Mouse (Mus musculus) MEL (cell line): ENCODE measurements around the gene Exoc4. TPM values are rescaled to one million over a fixed set of nuclear protein-coding genes. Genes with fewer than 3 reads are reported as not detected.

Experiments
- DNase-seq: peaks from one replicate; pipeline ENCODE4 v3.0.0; 2011; ENCODE audit warnings: low read depth, low spot score
- H3K27ac ChIP-seq: 2 replicates; pipeline ENCODE4 v1.5.1; 2012; ENCODE audit warnings: low read depth, mild to moderate bottlenecking, control low read depth, low read length, moderate library complexity; ENCODE audit not compliant: control insufficient read depth
- H3K27me3 ChIP-seq, 2 experiments: fragments of 150-350 bp in 1 of 2; sonication (generic) in 1 of 2; 2 replicates each; pipeline ENCODE4 v1.6.1; 2012; ENCODE audit warnings: low read length in 2 of 2, mild to moderate bottlenecking in 2 of 2, improper control_type of control experiment in 1 of 2, moderate library complexity in 1 of 2; ENCODE audit not compliant: insufficient read depth in 2 of 2, control insufficient read depth in 1 of 2
- H3K36me3 ChIP-seq, 2 experiments: 2 replicates each; pipeline ENCODE4 v1.6.1; 2012 to 2014; ENCODE audit warnings: low read length in 2 of 2, improper control_type of control experiment in 1 of 2, inconsistent platforms in 1 of 2, mild to moderate bottlenecking in 1 of 2; ENCODE audit not compliant: insufficient read depth in 2 of 2, control insufficient read depth in 1 of 2
- H3K4me1 ChIP-seq, 2 experiments: fragments of 150-350 bp in 1 of 2; sonication (generic) in 1 of 2; 2 replicates each; pipeline ENCODE4 v1.6.1; 2012; ENCODE audit warnings: low read length in 2 of 2, improper control_type of control experiment in 1 of 2, mild to moderate bottlenecking in 1 of 2; ENCODE audit not compliant: insufficient read depth in 2 of 2, control insufficient read depth in 1 of 2
- H3K4me3 ChIP-seq, 2 experiments: fragments of 150-350 bp in 1 of 2; sonication (generic) in 1 of 2; 2 replicates each; pipeline ENCODE4 v1.5.1; 2012; ENCODE audit warnings: low read depth in 2 of 2, low read length in 2 of 2, mild to moderate bottlenecking in 2 of 2, moderate library complexity in 2 of 2, control low read depth in 1 of 2, improper control_type of control experiment in 1 of 2; ENCODE audit not compliant: control insufficient read depth in 1 of 2, insufficient read depth in 1 of 2
- H3K79me2 ChIP-seq: 2 replicates; pipeline ENCODE4 v1.6.1; 2012; ENCODE audit warnings: mild to moderate bottlenecking, low read length, moderate library complexity; ENCODE audit not compliant: control insufficient read depth, poor library complexity, insufficient read depth
- H3K9ac ChIP-seq: 2 replicates; pipeline ENCODE4 v1.6.1; 2012; ENCODE audit warnings: low read depth, mild to moderate bottlenecking, control low read depth, low read length, moderate library complexity; ENCODE audit not compliant: control insufficient read depth, poor library complexity, severe bottlenecking
- H3K9me3 ChIP-seq: fragments of 150-350 bp; sonication (generic); replicated peaks from 2 replicates; pipeline ENCODE4 v1.6.1; 2012; ENCODE audit warnings: mild to moderate bottlenecking, low read length, improper control_type of control experiment, moderate library complexity; ENCODE audit not compliant: insufficient read depth
- BHLHE40 ChIP-seq: IDR thresholded peaks from 2 replicates; pipeline ENCODE4 v1.6.1; 2012; ENCODE audit warnings: low read depth, mild to moderate bottlenecking, inconsistent platforms, low read length, improper control_type of control experiment, borderline replicate concordance
- CHD1 ChIP-seq: IDR thresholded peaks from 2 replicates; pipeline ENCODE4 v1.6.1; 2012; ENCODE audit warnings: low read depth, mild to moderate bottlenecking, inconsistent platforms, low read length, improper control_type of control experiment
- CHD2 ChIP-seq: IDR thresholded peaks from 2 replicates; pipeline ENCODE4 v1.6.1; 2011; ENCODE audit warnings: low read length, improper control_type of control experiment
- E2F4 ChIP-seq: IDR thresholded peaks from 2 replicates; pipeline ENCODE4 v1.6.1; 2011; ENCODE audit warnings: low read depth, low read length, improper control_type of control experiment, borderline replicate concordance
- ELF1 ChIP-seq: IDR thresholded peaks from 2 replicates; pipeline ENCODE4 v1.6.1; 2014; ENCODE audit warnings: low read depth, mild to moderate bottlenecking, inconsistent platforms, low read length, improper control_type of control experiment, moderate library complexity
- ETS1 ChIP-seq: IDR thresholded peaks from 2 replicates; pipeline ENCODE4 v1.6.1; 2012; ENCODE audit warnings: low read depth, mild to moderate bottlenecking, inconsistent platforms, low read length, improper control_type of control experiment, moderate library complexity
- GABPA ChIP-seq: IDR thresholded peaks from 2 replicates; pipeline ENCODE4 v1.6.1; 2012; ENCODE audit warnings: low read depth, mild to moderate bottlenecking, inconsistent platforms, low read length, improper control_type of control experiment, moderate library complexity
- HCFC1 ChIP-seq: IDR thresholded peaks from 2 replicates; pipeline ENCODE4 v1.6.1; 2012; ENCODE audit warnings: low read depth, mild to moderate bottlenecking, inconsistent platforms, low read length, improper control_type of control experiment, moderate library complexity
- MAX ChIP-seq: IDR thresholded peaks from 2 replicates; pipeline ENCODE4 v1.6.1; 2011; ENCODE audit warnings: low read length, improper control_type of control experiment
- MXI1 ChIP-seq: IDR thresholded peaks from 2 replicates; pipeline ENCODE4 v1.6.1; 2011; ENCODE audit warnings: mild to moderate bottlenecking, low read depth, low read length, improper control_type of control experiment
- MYB ChIP-seq: IDR thresholded peaks from 2 replicates; pipeline ENCODE4 v1.6.1; 2011; ENCODE audit warnings: mild to moderate bottlenecking, low read depth, low read length, improper control_type of control experiment
- MYC ChIP-seq: IDR thresholded peaks from 2 replicates; pipeline ENCODE4 v1.6.1; 2011; ENCODE audit warnings: low read depth, mild to moderate bottlenecking, low read length, improper control_type of control experiment, moderate library complexity
- NELFE ChIP-seq: IDR thresholded peaks from 2 replicates; pipeline ENCODE4 v1.6.1; 2011; ENCODE audit warnings: low read depth, low read length, improper control_type of control experiment
- NRF1 ChIP-seq: IDR thresholded peaks from 2 replicates; pipeline ENCODE4 v1.6.1; 2014; ENCODE audit warnings: low read depth, mild to moderate bottlenecking, inconsistent platforms, low read length, improper control_type of control experiment, moderate library complexity; ENCODE audit not compliant: poor library complexity, insufficient read depth, severe bottlenecking
- POLR2A ChIP-seq, 2 experiments: IDR thresholded peaks; 2 replicates each; pipeline ENCODE4 v1.6.1; 2011 to 2012; ENCODE audit warnings: low read length in 2 of 2, mild to moderate bottlenecking in 2 of 2, control low read depth in 1 of 2, improper control_type of control experiment in 1 of 2, low read depth in 1 of 2, moderate library complexity in 1 of 2; ENCODE audit not compliant: control insufficient read depth in 1 of 2, insufficient read depth in 1 of 2, poor library complexity in 1 of 2
- RAD21 ChIP-seq: IDR thresholded peaks from 2 replicates; pipeline ENCODE4 v1.6.1; 2011; ENCODE audit warnings: mild to moderate bottlenecking, low read depth, low read length, improper control_type of control experiment
- SIN3A ChIP-seq: IDR thresholded peaks from 2 replicates; pipeline ENCODE4 v1.6.1; 2012; ENCODE audit warnings: low read length, improper control_type of control experiment, inconsistent platforms
- TBP ChIP-seq: IDR thresholded peaks from 2 replicates; pipeline ENCODE4 v1.8.0; 2011; ENCODE audit warnings: low read depth, low read length, improper control_type of control experiment
- UBTF ChIP-seq: IDR thresholded peaks from 2 replicates; pipeline ENCODE4 v1.6.1; 2012; ENCODE audit warnings: low read depth, mild to moderate bottlenecking, inconsistent platforms, low read length, improper control_type of control experiment, moderate library complexity, borderline replicate concordance; ENCODE audit not compliant: insufficient read depth
- USF1 ChIP-seq: IDR thresholded peaks from 2 replicates; pipeline ENCODE4 v1.6.1; 2014; ENCODE audit warnings: low read depth, mild to moderate bottlenecking, inconsistent platforms, low read length, improper control_type of control experiment, moderate library complexity
- ZC3H11A ChIP-seq: IDR thresholded peaks from 2 replicates; pipeline ENCODE4 v1.6.1; 2012; ENCODE audit warnings: low read depth, mild to moderate bottlenecking, inconsistent platforms, low read length, improper control_type of control experiment
- ZNF384 ChIP-seq: IDR thresholded peaks from 2 replicates; pipeline ENCODE4 v1.6.1; 2012; ENCODE audit warnings: low read depth, mild to moderate bottlenecking, inconsistent platforms, low read length, improper control_type of control experiment
- polyA plus RNA-seq, 2 experiments: library from polyadenylated mRNA; stranded (reverse) in 1 of 2; unstranded in 1 of 2; fragments of >175 nt in 1 of 2; fragments of >200 nt in 1 of 2; gene quantifications; 2 replicates each; pipeline versions ENCODE4 v1.2.1 to v1.2.4; 2012; ENCODE audit warnings: low replicate concordance in 2 of 2, low read depth in 1 of 2; ENCODE audit not compliant: insufficient read length in 2 of 2, insufficient read depth in 1 of 2, missing spikeins in 1 of 2
- total RNA-seq: library from RNA; depleted of rRNA; stranded (reverse); fragments of 300-350 nt; gene quantifications from 2 replicates; pipeline ENCODE4 v1.2.3, GENCODE M21; 2012

Exoc4 gene
- total and polyA plus RNA-seq, 3 experiments, result 16.4 to 22.6 TPM; not detected in 1

DNA sequence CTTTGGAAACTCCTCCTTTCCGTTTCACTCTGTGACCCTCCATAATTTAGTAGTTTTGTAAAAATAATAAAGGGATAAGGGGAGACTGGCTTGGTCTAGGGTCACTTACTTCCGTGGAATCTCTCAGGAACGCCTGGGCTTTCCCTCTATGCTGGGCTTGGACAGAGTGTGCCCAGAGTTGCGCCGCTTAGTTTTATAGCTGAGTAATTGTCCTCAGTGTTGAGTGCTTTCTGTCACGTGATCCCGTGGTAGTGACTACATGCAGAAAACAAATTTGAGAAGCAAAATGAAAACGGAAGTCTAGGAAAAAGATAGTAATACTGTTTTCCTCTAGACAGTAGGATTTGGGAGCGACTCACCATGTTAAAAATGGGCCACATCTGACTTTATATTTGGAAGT is 235.7 kb downstream of the Exoc4 start:
- Histone ChIP-seq H3K4me3 (no peak overlapping the region), H3K27ac (no peak overlapping the region), H3K36me3 (no peaks in the 10 kb centered on the region), H3K9ac (no peak overlapping the region), H3K9me3 (no peaks in the 10 kb centered on the region)
- no peak for TF ChIP-seq CHD2
- no peak for TF ChIP-seq SIN3A
- TF ChIP-seq MYB, result no peak
- no peak for TF ChIP-seq MYC
- TF ChIP-seq ZNF384, result no peak
- TF ChIP-seq ETS1, result no peak
- TF ChIP-seq HCFC1, result no peak
- no peak for TF ChIP-seq ZC3H11A
- TF ChIP-seq, all 39 proteins: peak for 0
- Histone ChIP-seq H3K79me2 (no peaks in the 10 kb centered on the region), H3K4me1 (no peaks in the 10 kb centered on the region), H3K27me3 (no peaks in the 10 kb centered on the region)
- no peak for DNase-seq

DNA sequence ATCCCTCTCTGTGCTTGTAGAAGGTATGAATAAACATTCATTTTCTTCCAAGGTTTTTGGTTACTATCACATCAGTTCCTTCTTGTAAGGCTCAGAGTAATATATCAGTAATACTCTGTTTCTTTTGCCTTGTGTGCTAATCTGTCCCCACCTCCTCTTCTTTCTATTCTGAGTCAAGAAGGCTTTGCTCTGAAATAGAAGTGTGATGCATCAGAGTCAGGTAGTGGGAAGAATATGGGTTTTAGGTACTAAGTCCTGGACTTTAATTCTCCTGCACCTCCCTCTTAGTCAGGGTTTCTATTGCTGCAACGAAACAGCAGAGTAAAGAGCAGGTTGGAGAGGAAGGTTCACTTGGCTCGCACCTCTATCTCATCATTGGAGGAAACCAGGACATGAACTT is 240.9 kb downstream of the Exoc4 start:
- TF ChIP-seq UBTF, result no peak
- TF ChIP-seq BHLHE40, result no peak
- TF ChIP-seq ZNF384, result no peak
- TF ChIP-seq ZC3H11A, result no peak
- no peaks in the 10 kb centered on the region for H3K4me1 ChIP-seq
- no peaks in the 10 kb centered on the region for H3K9me3 ChIP-seq
- no peaks in the 10 kb centered on the region for H3K27me3 ChIP-seq
- no peak overlapping the region for H3K4me3 ChIP-seq
- H3K27ac ChIP-seq, result no peak overlapping the region
- no peak overlapping the region for H3K9ac ChIP-seq
- DNase-seq, result no peak
- H3K36me3 ChIP-seq, result no peaks in the 10 kb centered on the region
- no peaks in the 10 kb centered on the region for H3K79me2 ChIP-seq

DNA sequence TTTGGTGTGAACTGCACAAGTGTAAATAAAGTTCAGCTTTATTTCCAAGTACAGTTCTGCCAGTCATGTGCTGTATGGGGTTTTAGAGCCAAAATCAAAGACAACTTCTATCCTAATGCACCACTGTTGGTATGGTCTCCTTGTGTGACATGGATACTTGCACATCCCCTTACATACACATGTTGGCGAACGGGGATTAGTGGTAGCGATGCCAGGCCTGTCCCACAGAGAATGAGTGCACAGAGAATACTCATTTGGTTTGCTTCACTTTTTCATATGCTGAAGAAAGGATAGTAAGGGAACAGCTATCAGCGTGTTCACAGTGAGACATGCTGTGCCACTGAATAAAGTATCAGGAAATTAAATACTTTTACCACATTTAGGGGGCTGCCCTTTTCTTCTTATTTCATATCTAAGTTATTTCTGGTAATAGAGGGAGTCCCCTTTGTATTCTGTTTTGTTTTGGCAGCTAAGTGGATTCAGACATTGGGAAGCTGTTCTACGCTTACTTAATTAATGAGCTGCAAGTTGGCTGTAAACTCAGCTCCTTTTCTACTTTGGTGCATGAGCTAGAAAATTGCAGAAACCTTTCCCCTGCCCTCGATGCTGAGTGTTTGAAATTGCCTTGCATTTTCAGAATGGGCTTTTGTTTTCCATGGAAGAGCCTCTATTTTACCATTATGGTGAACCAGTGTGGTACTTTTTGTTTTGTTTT is 247.4 kb downstream of the Exoc4 start:
- DNase-seq, result no peak
- Histone ChIP-seq H3K9me3 (no peaks in the 10 kb centered on the region), H3K4me3 (no peak overlapping the region), H3K79me2 (no peaks in the 10 kb centered on the region), H3K27ac (no peak overlapping the region), H3K36me3 (no peaks in the 10 kb centered on the region), H3K9ac (no peak overlapping the region), H3K27me3 (no peaks in the 10 kb centered on the region), H3K4me1 (no peaks in the 10 kb centered on the region)
- TF ChIP-seq TBP (no peak), ELF1 (no peak), USF1 (no peak), MYC (no peak), MAX (no peak), E2F4 (no peak), RAD21 (no peak), GABPA (no peak), POLR2A (IDR thresholded peaks at IDR 0.05; ENCODE audit: control insufficient read depth in 1 of 2, insufficient read depth in 1 of 2, low read depth in 1 of 2, low read length in 2 of 2, poor library complexity in 1 of 2) (no peak), ZC3H11A (no peak), CHD1 (no peak), NELFE (no peak), NRF1 (no peak), MXI1 (no peak)
